Mouse (Mus musculus) MEL-GATA-1-ER (cell line): ENCODE data around the gene Telo2.

Experiments
- DNase-seq: peaks from one replicate; pipeline ENCODE4 v3.0.0-alpha.2; 2012; ENCODE audit warnings: low read depth; ENCODE audit errors: extremely low read depth

The Telo2 gene

GRCm38 (mm10) chr17:25107786-25108185 lies 8.0 kb downstream of the Telo2 start:
- no peak for DNase-seq

GRCm38 (mm10) chr17:25101338-25101737 lies 14.4 kb downstream of the Telo2 start:
- DNase-seq = no peak

GRCm38 (mm10) chr17:25100052-25100451 lies 15.7 kb downstream of the Telo2 start:
- no peak for DNase-seq

GRCm38 (mm10) chr17:25096221-25096620 lies 19.5 kb downstream of the Telo2 start:
- DNase-seq = no peak

GRCm38 (mm10) chr17:25090450-25090849 lies 25.3 kb downstream of the Telo2 start:
- DNase-seq = no peak

GRCm38 (mm10) chr17:25089158-25089557 lies 26.6 kb downstream of the Telo2 start:
- no peak for DNase-seq

GRCm38 (mm10) chr17:25086724-25087123 lies 29.0 kb downstream of the Telo2 start:
- no peak for DNase-seq

GRCm38 (mm10) chr17:25084835-25085385 lies 30.9 kb downstream of the Telo2 start:
- DNase-seq = no peak

- no peak for DNase-seq
Observed at GRCm38 (mm10) chr17:25083444-25083931, 32.3 kb downstream of the Telo2 start, which contains the start of gene Tmem204. Gene Tmem204 (minus strand): TSS chr17:25083591.

GRCm38 (mm10) chr17:25082887-25083286 lies 32.9 kb downstream of the Telo2 start:
- DNase-seq = no peak

GRCm38 (mm10) chr17:25082081-25082847 lies 33.5 kb downstream of the Telo2 start:
- DNase-seq = no peak

- DNase-seq = no peak
Observed at GRCm38 (mm10) chr17:25080960-25081381, 34.8 kb downstream of the Telo2 start.

- no peak for DNase-seq
Observed at GRCm38 (mm10) chr17:25080210-25080609, 35.6 kb downstream of the Telo2 start.

GRCm38 (mm10) chr17:25077771-25078372 lies 37.9 kb downstream of the Telo2 start:
- DNase-seq = no peak

- DNase-seq = no peak
Observed at GRCm38 (mm10) chr17:25076906-25077305, 38.9 kb downstream of the Telo2 start.

- DNase-seq = no peak
Observed at GRCm38 (mm10) chr17:25068690-25069089, 47.1 kb downstream of the Telo2 start.

GRCm38 (mm10) chr17:25067442-25067851 lies 48.3 kb downstream of the Telo2 start:
- DNase-seq = no peak

- DNase-seq = no peak
Observed at GRCm38 (mm10) chr17:25066595-25066994, 49.2 kb downstream of the Telo2 start.

- DNase-seq = no peak
Observed at GRCm38 (mm10) chr17:25065189-25065588, 50.6 kb downstream of the Telo2 start.

GRCm38 (mm10) chr17:25064351-25064750 lies 51.4 kb downstream of the Telo2 start:
- no peak for DNase-seq

GRCm38 (mm10) chr17:25063872-25064271 lies 51.9 kb downstream of the Telo2 start:
- DNase-seq = no peak

GRCm38 (mm10) chr17:25063261-25063660 lies 52.5 kb downstream of the Telo2 start:
- DNase-seq = no peak
